Mouse (Mus musculus) cerebellum, adult 2 months (tissue): ENCODE measurements around the gene Cep104.

Source experiments
- CTCF ChIP-seq: fragments of 200-500 bp; IDR thresholded peaks from 2 replicates; pipeline ENCODE4 v1.5.1; 2011; ENCODE audit warnings: low read depth, mild to moderate bottlenecking, control low read depth, low read length, moderate library complexity, borderline replicate concordance; ENCODE audit not compliant: insufficient read depth
- POLR2A ChIP-seq: fragments of 200-500 bp; IDR thresholded peaks from 2 replicates; pipeline ENCODE4 v1.6.1; 2011; ENCODE audit warnings: low read length, control low read depth, borderline replicate concordance; ENCODE audit not compliant: insufficient read depth

- no peak for TF ChIP-seq CTCF
- TF ChIP-seq POLR2A: no peak
Measured at GRCm38 (mm10) chr4:153928772-153929299, 46.2 kb upstream of the Cep104 start.
